Mouse (Mus musculus) heart, embryonic 10.5 days (tissue): Measurements from ENCODE around the gene Cachd1. TPM values are rescaled to one million over a fixed set of nuclear protein-coding genes. Genes with fewer than 3 reads are reported as not detected.
A peak's percentile ranks its signal among the peaks of the same experiment; 100 is the strongest.

Experiments
- DNase-seq: peaks from one replicate; pipeline ENCODE4 v3.0.0-alpha.2; 2017; ENCODE audit warnings: low spot score
- H3K27ac ChIP-seq: fragments of 300-500 bp; sonication (generic); 2 replicates; pipeline ENCODE4 v1.5.1; 2016; ENCODE audit warnings: mild to moderate bottlenecking
- H3K27me3 ChIP-seq: fragments of 300-500 bp; sonication (generic); 2 replicates; pipeline ENCODE4 v1.6.1; 2016; ENCODE audit warnings: mild to moderate bottlenecking; ENCODE audit not compliant: poor library complexity, insufficient read depth, severe bottlenecking
- H3K36me3 ChIP-seq: fragments of 300-500 bp; sonication (generic); 2 replicates; pipeline ENCODE4 v1.6.1; 2016; ENCODE audit warnings: mild to moderate bottlenecking, moderate library complexity
- H3K4me1 ChIP-seq: fragments of 300-500 bp; sonication (generic); 2 replicates; pipeline ENCODE4 v1.6.1; 2016; ENCODE audit warnings: mild to moderate bottlenecking
- H3K4me3 ChIP-seq: fragments of 300-500 bp; sonication (generic); 2 replicates; pipeline ENCODE4 v1.5.1; 2016; ENCODE audit warnings: mild to moderate bottlenecking, moderate library complexity
- H3K9me3 ChIP-seq: fragments of 300-500 bp; sonication (generic); 2 replicates; pipeline ENCODE4 v1.6.1; 2016; ENCODE audit warnings: mild to moderate bottlenecking, moderate library complexity
- WGBS: fragments of 180-500 bp; shearing (Covaris S2); methylation state at CpG from one replicate; pipeline ENCODE4 v1.1.7; 2016; 5-methylcytosine and 5-hydroxymethylcytosine counted together
- polyA plus RNA-seq: library from polyadenylated mRNA; unstranded; fragments of >200 nt; fragmentation: Nextera tagmentation; extraction: Ambion mirVana; gene quantifications from 2 replicates; pipeline ENCODE4 v1.2.1, GENCODE M21; 2016

Cachd1 gene
- polyA plus RNA-seq, 1 experiment from 2014 or later, result 17.2 TPM

DNA sequence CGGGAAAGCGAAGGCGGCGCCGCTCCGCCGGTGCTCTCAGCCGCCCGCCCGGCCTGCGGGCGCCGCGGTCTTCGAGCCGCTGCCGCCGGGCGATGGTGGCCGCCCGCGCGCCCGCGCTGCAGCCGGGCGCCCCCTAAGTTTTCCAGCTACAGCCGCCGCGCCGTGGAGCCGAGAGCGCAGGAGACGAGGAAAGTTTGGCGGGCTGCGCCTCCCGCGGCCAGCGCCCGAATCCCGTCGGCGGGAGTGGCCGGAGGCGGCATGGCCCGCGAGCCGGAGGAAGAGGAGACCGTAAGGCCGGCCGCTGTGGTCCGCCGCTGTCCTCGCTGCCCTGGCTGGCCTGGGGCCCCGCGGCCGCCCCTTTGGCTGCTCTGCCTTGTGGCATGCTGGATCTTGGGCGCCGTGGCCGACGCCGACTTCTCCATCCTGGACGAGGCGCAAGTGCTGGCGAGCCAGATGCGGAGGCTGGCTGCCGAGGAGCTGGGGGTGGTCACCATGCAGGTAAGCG, 448 bp downstream of the Cachd1 start:
- peaks cover 33% of the 10 kb centered on the region for H3K4me1 ChIP-seq
- no peak for DNase-seq
- H3K27ac ChIP-seq, result peak overlapping the region; percentile 95
- H3K9me3 ChIP-seq, result no peaks in the 10 kb centered on the region
- peak overlapping the region; percentile 89 for H3K4me3 ChIP-seq
- 0 out of 2 replicates have a peak, but pooled peaks cover 6% of the 10 kb centered on the region for H3K27me3 ChIP-seq
- H3K36me3 ChIP-seq, result no peaks in the 10 kb centered on the region
- WGBS, result 1% methylated on average over 63 of the region's 68 CpGs

DNA sequence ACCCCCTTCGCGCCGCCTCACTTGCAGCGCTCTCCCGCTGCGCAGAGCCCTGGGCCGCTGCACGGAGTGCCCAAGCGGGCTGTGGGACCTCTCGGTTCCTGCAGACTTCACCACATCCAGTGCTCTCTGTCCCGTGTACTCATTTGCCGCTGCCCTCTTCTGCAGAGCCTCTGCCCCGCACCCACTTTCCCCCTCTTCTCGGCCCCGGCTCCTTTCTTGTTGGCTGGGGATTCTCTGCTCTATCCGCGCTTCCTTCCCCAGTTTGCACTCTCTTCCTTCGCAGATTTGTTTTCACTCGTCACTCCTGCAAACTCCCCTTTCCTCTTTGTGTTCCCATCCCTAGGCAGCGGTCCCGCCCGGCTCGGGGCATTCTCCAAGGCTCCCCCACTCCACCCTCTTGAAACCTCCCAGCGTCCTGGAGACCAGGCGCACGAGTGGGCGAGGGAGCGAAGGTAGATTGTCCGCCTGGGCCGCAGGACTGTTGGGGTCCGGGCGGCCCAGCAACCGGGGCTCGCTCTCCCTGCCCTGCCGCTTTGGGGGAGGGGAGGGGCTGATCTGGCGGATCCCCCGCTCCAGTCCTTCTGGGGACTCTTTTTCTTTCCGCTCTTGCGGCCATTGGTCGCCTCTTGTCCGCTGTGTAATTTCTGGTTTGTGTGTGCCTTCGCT, 1.0 kb downstream of the Cachd1 start:
- Histone ChIP-seq H3K4me3 (peak overlapping the region; percentile 89), H3K36me3 (no peaks in the 10 kb centered on the region), H3K27me3 (0 out of 2 replicates have a peak, but pooled peaks cover 6% of the 10 kb centered on the region), H3K9me3 (no peaks in the 10 kb centered on the region), H3K27ac (peak overlapping the region; percentile 95), H3K4me1 (peaks cover 37% of the 10 kb centered on the region)
- WGBS, result under 1% methylated on average over 42 of the region's 42 CpGs
- DNase-seq, result peak; percentile 79

DNA sequence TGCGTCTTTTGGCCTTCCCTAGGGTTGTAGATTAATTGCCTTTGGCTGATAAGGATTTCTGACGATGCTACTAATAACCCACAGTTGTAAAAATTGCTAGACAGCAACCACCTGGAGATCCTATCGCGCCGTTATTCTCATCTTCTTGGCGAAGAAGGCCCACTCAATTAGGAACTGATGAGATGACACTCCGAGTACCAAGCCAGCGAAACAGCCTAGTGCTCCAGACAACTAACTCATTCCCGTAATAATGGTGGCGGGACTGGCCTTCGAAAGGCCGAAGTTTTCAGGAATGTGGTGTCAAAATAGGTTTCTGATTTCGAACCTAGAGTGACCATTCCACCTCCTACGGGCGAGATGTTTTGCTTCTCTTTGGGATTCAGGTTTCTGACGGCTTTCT, 1.6 kb downstream of the Cachd1 start:
- H3K4me1 ChIP-seq, result peaks cover 37% of the 10 kb centered on the region
- no peak for DNase-seq
- 2% methylated on average over 16 of the region's 16 CpGs for WGBS
- H3K27ac ChIP-seq, result peak overlapping the region; percentile 95
- no peaks in the 10 kb centered on the region for H3K36me3 ChIP-seq
- H3K9me3 ChIP-seq, result no peaks in the 10 kb centered on the region
- peak overlapping the region; percentile 89 for H3K4me3 ChIP-seq
- H3K27me3 ChIP-seq, result 0 out of 2 replicates have a peak, but pooled peaks cover 6% of the 10 kb centered on the region

DNA sequence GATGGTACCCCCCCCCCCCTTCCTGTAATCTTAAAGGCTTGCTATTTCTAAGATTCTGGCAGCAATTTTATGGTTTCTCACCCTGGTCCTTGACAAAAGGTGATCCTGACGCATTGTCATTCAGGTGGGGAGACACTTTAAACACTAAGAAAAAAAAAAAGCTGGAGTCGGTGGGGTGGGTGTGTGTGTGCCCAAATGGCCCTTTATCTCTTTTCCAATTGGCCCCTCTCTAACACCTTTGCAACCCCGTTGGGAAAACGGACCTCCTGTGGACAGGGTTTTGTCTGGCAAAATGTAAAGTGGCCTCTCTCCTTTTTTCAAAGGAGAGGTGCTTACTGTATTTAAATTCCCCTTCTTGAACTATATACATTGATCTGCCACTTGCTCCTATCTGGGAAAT, 2.5 kb downstream of the Cachd1 start:
- 14% methylated on average over 4 of the region's 4 CpGs for WGBS
- Histone ChIP-seq H3K27me3 (0 out of 2 replicates have a peak, but pooled peaks cover 6% of the 10 kb centered on the region), H3K9me3 (no peaks in the 10 kb centered on the region), H3K4me3 (peak overlapping the region; percentile 89), H3K27ac (no peak overlapping the region), H3K36me3 (no peaks in the 10 kb centered on the region), H3K4me1 (peaks cover 37% of the 10 kb centered on the region)
- DNase-seq, result no peak

DNA sequence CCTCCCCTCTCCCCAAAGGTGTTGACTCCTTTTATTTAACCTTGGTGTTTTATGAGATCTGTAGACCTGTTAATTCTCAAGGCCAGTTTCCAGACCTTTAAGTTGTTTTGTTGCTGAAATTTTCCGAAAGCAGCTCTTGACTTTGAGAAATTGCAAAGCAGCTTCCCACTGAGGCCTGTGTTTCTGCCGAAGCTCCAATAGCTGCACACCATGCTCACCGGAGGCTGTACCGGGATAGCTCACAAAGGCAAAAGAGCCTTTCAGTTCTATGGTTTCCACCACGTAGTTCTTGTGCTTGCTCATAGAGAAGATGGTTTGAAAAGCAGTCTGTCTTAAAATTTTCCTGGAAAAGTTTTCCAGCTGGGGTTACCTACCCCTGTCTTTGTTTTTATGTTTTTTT, 3.2 kb downstream of the Cachd1 start:
- Histone ChIP-seq H3K36me3 (no peaks in the 10 kb centered on the region), H3K27ac (no peak overlapping the region), H3K27me3 (0 out of 2 replicates have a peak, but pooled peaks cover 6% of the 10 kb centered on the region), H3K4me1 (peaks cover 37% of the 10 kb centered on the region), H3K9me3 (no peaks in the 10 kb centered on the region), H3K4me3 (peak overlapping the region; percentile 19; the same call in 1 of the 2 replicates)
- no peak for DNase-seq
- WGBS, result 28% methylated on average over 5 of the region's 5 CpGs

DNA sequence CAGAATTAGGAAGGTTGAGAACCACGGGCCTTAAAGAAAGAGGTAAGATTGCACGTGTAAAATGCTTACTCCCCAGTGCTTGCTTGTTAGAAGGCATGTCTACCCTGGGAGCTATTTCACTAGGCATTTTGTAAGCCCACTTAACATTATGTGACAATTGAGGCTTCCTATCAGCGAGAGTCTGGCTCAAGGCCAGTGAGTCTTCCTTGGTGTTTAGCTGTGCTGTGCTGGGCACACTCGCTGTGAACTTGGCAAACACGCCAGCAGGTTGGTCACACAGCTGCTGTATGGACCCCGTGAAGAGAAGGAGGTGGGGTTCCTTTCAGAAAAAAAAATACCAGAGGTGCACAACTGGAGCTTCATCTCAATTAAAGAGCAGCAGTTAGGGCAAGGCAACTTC, 4.4 kb downstream of the Cachd1 start:
- H3K9me3 ChIP-seq, result no peaks in the 10 kb centered on the region
- no peaks in the 10 kb centered on the region for H3K36me3 ChIP-seq
- peaks cover 33% of the 10 kb centered on the region for H3K4me1 ChIP-seq
- WGBS, result 71% methylated on average over 6 of the region's 6 CpGs
- no peak overlapping the region for H3K27ac ChIP-seq
- DNase-seq, result no peak
- H3K27me3 ChIP-seq, result 0 out of 2 replicates have a peak, but pooled peaks cover 6% of the 10 kb centered on the region
- H3K4me3 ChIP-seq, result no peak overlapping the region

DNA sequence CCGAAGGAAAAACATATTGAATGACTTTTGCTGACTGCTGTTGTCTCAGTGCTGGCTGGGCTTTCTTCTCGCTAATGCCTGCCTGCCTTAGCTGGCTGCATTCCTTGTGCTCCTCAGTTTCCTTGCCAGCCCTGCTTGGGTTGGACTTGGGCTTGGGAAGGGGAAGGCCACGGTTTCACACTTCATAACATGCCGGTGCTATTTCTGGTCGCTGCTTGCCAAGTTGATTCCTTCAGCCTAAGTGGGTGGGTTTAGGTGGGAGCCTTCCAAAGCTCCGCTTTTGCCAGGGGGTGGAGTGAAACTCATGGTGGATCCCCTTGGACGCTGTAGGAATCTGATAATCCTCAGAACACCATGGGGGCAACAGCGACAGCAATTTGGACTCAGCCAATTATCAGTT, 5.9 kb downstream of the Cachd1 start:
- H3K27me3 ChIP-seq, result no peaks in the 10 kb centered on the region
- 49% methylated on average over 8 of the region's 8 CpGs for WGBS
- no peak for DNase-seq
- peaks cover 24% of the 10 kb centered on the region for H3K4me1 ChIP-seq
- no peaks in the 10 kb centered on the region for H3K9me3 ChIP-seq
- no peak overlapping the region for H3K27ac ChIP-seq
- H3K36me3 ChIP-seq, result no peaks in the 10 kb centered on the region
- no peak overlapping the region for H3K4me3 ChIP-seq

DNA sequence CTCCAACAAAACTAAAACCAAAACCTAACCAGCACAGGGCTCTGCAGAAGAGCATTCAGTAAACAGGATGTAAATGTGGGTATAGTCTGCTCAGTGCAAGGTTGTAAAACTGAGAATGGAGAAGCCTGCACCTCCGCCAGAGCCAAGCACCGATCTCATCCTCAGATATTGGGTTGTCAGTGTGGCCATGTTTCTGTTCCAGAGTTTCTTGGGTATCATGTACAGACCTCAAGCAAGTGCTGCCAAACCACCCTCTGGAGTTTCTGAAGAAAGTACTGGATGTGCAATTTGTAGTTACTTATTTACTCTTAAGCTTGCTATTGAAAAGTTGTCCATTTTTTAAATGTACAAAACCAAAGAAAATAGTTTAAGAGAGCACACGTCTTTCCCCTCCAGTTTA, 6.4 kb downstream of the Cachd1 start:
- DNase-seq, result no peak
- peaks cover 22% of the 10 kb centered on the region for H3K4me1 ChIP-seq

DNA sequence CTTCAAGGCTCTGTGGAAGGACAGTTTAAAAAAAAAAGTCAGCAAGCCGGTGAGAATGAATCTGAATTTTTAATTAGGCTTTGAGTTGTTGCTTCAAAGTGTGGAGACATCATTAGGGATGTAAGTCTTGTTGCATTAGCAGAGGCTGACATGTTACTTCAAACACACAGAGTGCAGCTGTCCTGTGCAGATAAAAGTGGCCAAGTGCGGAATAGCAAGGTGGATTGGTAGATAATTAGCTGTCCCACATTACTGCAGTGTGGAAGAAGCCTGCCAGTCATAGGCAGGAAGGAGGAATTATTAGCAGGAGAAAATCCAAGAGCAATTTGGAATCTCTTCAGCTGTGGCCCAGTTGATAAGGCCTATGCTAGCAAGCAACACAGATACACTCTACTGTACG, 10.7 kb downstream of the Cachd1 start:
- H3K4me3 ChIP-seq, result no peak overlapping the region
- no peaks in the 10 kb centered on the region for H3K27me3 ChIP-seq
- no peak overlapping the region for H3K27ac ChIP-seq
- WGBS, result 65% methylated on average over 3 of the region's 3 CpGs
- no peaks in the 10 kb centered on the region for H3K36me3 ChIP-seq
- DNase-seq, result no peak
- no peaks in the 10 kb centered on the region for H3K9me3 ChIP-seq
- H3K4me1 ChIP-seq, result peaks cover 6% of the 10 kb centered on the region

More for the DNA sequence above, 6.4 kb downstream of the Cachd1 start:
- no peak overlapping the region for H3K4me3 ChIP-seq
- H3K9me3 ChIP-seq, result no peaks in the 10 kb centered on the region
- 87% methylated on average over 3 of the region's 3 CpGs for WGBS
- no peak overlapping the region for H3K27ac ChIP-seq
- no peaks in the 10 kb centered on the region for H3K27me3 ChIP-seq
- no peaks in the 10 kb centered on the region for H3K36me3 ChIP-seq

DNA sequence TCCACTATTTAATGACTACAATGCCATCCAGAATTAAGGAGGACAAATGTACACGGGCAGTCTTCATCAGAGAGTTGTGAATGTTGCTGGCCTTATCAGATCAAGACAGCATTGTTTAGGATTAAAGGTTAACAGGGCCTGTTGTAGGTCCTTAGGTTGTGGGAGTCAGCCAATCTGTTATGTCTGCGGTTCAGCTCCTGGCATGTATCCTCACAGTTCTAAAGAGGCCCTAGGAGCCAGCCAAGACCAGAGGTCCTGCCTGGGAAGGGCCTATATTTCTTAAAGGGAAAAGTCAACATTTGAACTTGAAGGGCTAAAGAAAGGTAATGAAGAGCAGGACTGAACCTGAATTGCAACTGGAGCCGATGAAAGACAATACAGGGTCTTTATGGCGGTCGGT, 13.7 kb downstream of the Cachd1 start:
- H3K4me1 ChIP-seq, result peaks cover 3% of the 10 kb centered on the region; the same call in 1 of the 2 replicates
- H3K9me3 ChIP-seq, result no peaks in the 10 kb centered on the region
- H3K27me3 ChIP-seq, result no peaks in the 10 kb centered on the region
- no peaks in the 10 kb centered on the region for H3K36me3 ChIP-seq
- no peak overlapping the region for H3K27ac ChIP-seq
- 77% methylated on average over 5 of the region's 5 CpGs for WGBS
- H3K4me3 ChIP-seq, result no peak overlapping the region
- DNase-seq, result no peak

DNA sequence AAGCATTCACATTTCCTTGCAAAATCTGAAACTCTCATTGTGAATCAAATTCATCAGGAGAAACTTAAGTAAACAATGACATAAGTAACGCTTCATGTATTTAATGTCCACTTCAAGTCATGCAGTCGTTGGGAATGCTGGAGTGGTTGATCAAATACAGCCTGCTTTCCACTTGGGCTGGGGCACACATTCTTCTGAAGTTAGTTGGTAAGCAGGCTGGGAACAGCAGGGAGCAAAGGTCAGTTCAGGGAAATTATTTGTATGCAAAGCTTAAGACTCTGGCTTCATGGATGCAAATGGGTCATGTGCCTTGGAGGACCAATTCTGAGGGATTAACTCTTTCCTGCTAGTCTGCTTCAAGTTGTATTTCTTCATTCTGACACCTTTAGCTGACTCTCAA, 16.7 kb downstream of the Cachd1 start:
- Histone ChIP-seq H3K36me3 (no peaks in the 10 kb centered on the region), H3K27me3 (no peaks in the 10 kb centered on the region), H3K4me1 (peaks cover 12% of the 10 kb centered on the region), H3K9me3 (no peaks in the 10 kb centered on the region), H3K27ac (no peak overlapping the region), H3K4me3 (no peak overlapping the region)
- no peak for DNase-seq
- 35% methylated on average over 2 of the region's 2 CpGs for WGBS

DNA sequence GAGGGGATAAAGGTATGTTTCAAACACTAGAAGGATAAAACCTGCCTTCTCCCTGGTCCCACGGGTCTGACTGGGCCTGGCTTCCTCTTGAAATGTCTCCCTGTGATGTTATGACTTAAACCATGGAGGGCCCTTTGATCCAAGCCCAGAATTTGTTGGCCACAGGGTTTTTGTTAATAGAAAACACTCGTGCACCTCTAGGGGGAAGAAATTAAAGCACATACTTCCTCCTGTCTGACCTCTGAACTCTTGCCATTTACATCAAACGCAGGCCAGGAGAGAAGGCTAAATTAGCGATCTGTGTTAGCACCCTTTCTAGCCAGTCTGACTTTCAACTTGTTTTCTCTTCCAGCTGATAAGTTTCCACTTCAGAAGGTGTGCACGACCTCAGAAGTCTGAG, 19.0 kb downstream of the Cachd1 start:
- H3K4me3 ChIP-seq, result no peak overlapping the region
- no peaks in the 10 kb centered on the region for H3K36me3 ChIP-seq
- H3K27me3 ChIP-seq, result no peaks in the 10 kb centered on the region
- peaks cover 17% of the 10 kb centered on the region for H3K4me1 ChIP-seq
- 20% methylated on average over 5 of the region's 5 CpGs for WGBS
- H3K9me3 ChIP-seq, result no peaks in the 10 kb centered on the region
- DNase-seq, result no peak
- no peak overlapping the region for H3K27ac ChIP-seq

DNA sequence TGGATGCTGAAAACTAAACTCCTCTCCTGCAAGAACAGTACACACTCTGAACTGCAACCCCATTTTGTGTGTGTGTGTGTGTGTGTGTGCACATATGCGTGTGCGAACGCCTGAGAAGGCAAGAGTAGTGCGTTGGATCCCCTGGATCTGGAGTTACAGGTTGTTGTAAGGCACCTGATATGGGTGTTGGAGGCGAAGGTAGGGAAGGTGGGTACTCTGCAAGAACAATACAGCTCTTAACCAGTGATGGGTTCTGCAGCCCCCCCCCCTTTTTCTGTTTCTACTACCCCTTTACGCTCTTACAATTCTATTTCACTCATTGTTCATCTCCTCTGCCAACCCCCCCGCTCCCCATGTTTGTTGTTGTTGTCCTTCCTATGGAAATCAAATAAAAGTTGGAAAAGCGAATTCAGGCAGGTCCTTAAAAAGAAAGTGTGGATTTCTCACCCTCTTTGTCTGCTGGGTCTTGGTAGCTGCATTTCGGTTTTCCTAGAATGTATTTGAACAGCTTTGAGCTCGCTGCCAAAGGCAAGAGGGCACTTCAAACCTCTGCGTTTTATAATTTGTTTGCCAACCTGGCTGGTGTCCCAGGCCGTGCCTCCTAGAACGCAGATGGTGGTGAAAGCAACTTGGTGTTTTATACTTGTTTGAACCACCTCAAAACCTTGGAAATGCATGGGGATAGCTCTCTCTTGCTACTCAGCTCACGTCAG, 24.4 kb downstream of the Cachd1 start:
- Histone ChIP-seq H3K4me3 (no peak overlapping the region), H3K27me3 (no peaks in the 10 kb centered on the region), H3K36me3 (no peaks in the 10 kb centered on the region), H3K27ac (no peak overlapping the region), H3K4me1 (peaks cover 12% of the 10 kb centered on the region), H3K9me3 (no peaks in the 10 kb centered on the region)
- no peak for DNase-seq
- WGBS, result 87% methylated on average over 14 of the region's 14 CpGs
